In genomic region chr2:72282733-72283132, GRCm38 (mm10) we compare ENCODE assay signal across 14 mouse cellular contexts.
"Had no signal": no experiment of that assay in that cellular context is flagged by ENCODE, and none has a peak within 500 bp of the region (broad histone marks: within the 10 kb centered on the region; RNA-seq: fewer than 3 reads in every experiment).

No protein-coding gene starts in this region.

- H3K9me3 ChIP-seq: limb, embryonic 10.5 days; liver, embryonic 15.5 days; neural tube, embryonic 12.5 days had no signal

- H3K9ac ChIP-seq: liver, embryonic 15.5 days; neural tube, embryonic 12.5 days had no signal

- H3K27ac ChIP-seq: left cerebral cortex, adult 2 months; limb, embryonic 10.5 days; liver, embryonic 15.5 days; neural tube, embryonic 12.5 days had no signal

- H3K27me3 ChIP-seq: neural tube, embryonic 12.5 days had no signal

- H3K4me2 ChIP-seq: liver, embryonic 11.5 days; liver, embryonic 15.5 days; neural tube, embryonic 12.5 days had no signal

- H3K4me3 ChIP-seq: left cerebral cortex, adult 2 months; limb, embryonic 10.5 days; liver, embryonic 15.5 days; myocyte; neural tube, embryonic 12.5 days had no signal

- ATAC-seq: lung, postnatal 0 days had no signal

- H3K36me3 ChIP-seq: limb, embryonic 10.5 days; liver, embryonic 15.5 days; neural tube, embryonic 12.5 days had no signal

- DNase-seq: kidney, postnatal 25 days; lung, adult 2 months; lung, postnatal 36 days; midbrain, embryonic 14.5 days; retina, postnatal 1 day; right cerebral cortex, postnatal 4 days; spleen, adult 18-20 months had no signal
